Mouse (Mus musculus) forebrain, postnatal 0 days (tissue): ENCODE measurements around the gene Nsg2. TPM values are rescaled to one million over a fixed set of nuclear protein-coding genes. Genes with fewer than 3 reads are reported as not detected.
"Not testable (repeated sequence)": the region's sequence is repeated elsewhere in the genome, so short reads cannot be mapped to it uniquely, and the experiment has no call there.

ENCODE experiments used
- ATAC-seq: fragments of 200-750 bp; cut with Nextera tagmentation; 2 replicates; pipeline ENCODE4 v1.8.0; 2017; ENCODE audit warnings: mild to moderate bottlenecking, moderate library complexity
- DNase-seq: peaks from one replicate; pipeline ENCODE4 v3.0.0-alpha.2; 2015
- H3K27ac ChIP-seq: fragments of 300-500 bp; sonication (generic); 2 replicates; pipeline ENCODE4 v1.5.1; 2014; ENCODE audit warnings: low read depth, mild to moderate bottlenecking, antibody characterized with exemption, low read length, moderate library complexity, mixed read lengths
- H3K27me3 ChIP-seq: fragments of 300-500 bp; sonication (generic); 2 replicates; pipeline ENCODE4 v1.6.1; 2014; ENCODE audit warnings: mild to moderate bottlenecking, low read length, mixed read lengths; ENCODE audit not compliant: insufficient read depth
- H3K36me3 ChIP-seq: fragments of 300-500 bp; sonication (generic); 2 replicates; pipeline ENCODE4 v1.6.1; 2014; ENCODE audit warnings: mild to moderate bottlenecking, moderate library complexity; ENCODE audit not compliant: insufficient read depth
- H3K4me1 ChIP-seq: fragments of 300-500 bp; sonication (generic); 2 replicates; pipeline ENCODE4 v1.6.1; 2014; ENCODE audit warnings: antibody characterized with exemption; ENCODE audit not compliant: insufficient read depth
- H3K4me2 ChIP-seq: fragments of 300-500 bp; sonication (generic); 2 replicates; pipeline ENCODE4 v1.6.1; 2014; ENCODE audit warnings: low read depth, mild to moderate bottlenecking, moderate library complexity
- H3K4me3 ChIP-seq: fragments of 300-500 bp; sonication (generic); 2 replicates; pipeline ENCODE4 v1.5.1; 2014; ENCODE audit warnings: low read depth, low read length, mixed read lengths
- H3K9ac ChIP-seq: fragments of 300-500 bp; sonication (generic); 2 replicates; pipeline ENCODE4 v1.6.1; 2014; ENCODE audit warnings: mild to moderate bottlenecking
- H3K9me3 ChIP-seq: fragments of 300-500 bp; sonication (generic); 2 replicates; pipeline ENCODE4 v1.6.1; 2016; ENCODE audit warnings: low read length
- CTCF ChIP-seq: sonication (generic); IDR thresholded peaks from 2 replicates; pipeline ENCODE4 v1.5.1; 2016; ENCODE audit warnings: antibody characterized with exemption, control low read depth, low read depth
- WGBS: fragments of 180-500 bp; shearing (Covaris S2); extraction: QIAGEN DNeasy Blood & Tissue Kit; methylation state at CpG from one replicate; pipeline ENCODE4 v1.1.7; 2014; 5-methylcytosine and 5-hydroxymethylcytosine counted together
- polyA plus RNA-seq: library from polyadenylated mRNA; unstranded; fragments of >200 nt; fragmentation: Nextera tagmentation; extraction: Ambion mirVana; gene quantifications from 2 replicates; pipeline ENCODE4 v1.2.1, GENCODE M21; 2015
- total RNA-seq: library from RNA; depleted of rRNA; stranded (reverse); fragments of >200 nt; gene quantifications from 2 replicates; pipeline ENCODE4 v1.2.3, GENCODE M21; 2014

Gene Nsg2
- total and polyA plus RNA-seq, 2 experiments from 2014 or later = 742 to 1,434 TPM

DNA sequence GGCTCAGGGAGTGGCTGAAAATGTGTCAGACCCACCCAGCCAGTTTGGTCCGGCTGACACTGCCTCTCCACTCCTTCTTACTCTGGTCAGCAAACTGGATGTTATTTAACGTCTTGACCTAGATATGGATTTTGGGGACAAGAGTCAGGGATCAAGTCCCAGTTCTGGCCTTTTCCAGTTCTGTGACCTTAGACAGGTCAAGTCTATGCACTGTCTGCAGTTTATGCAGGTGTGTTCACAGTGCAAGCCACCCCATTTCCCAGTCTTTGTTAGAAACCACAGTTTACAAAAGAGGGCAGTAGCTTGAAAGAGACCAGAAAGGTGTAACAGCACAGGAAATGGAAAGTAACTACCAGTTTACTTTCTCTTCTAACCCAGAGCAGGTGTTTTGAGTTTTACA lies 547 bp upstream of the Nsg2 start:
- Histone ChIP-seq H3K9me3 (no peaks in the 10 kb centered on the region), H3K4me1 (peaks cover 21% of the 10 kb centered on the region; the same call in 1 of the 2 replicates), H3K27ac (peak overlapping the region; percentile 92), H3K36me3 (peaks cover 13% of the 10 kb centered on the region), H3K4me3 (peak overlapping the region; percentile 46), H3K27me3 (no peaks in the 10 kb centered on the region), H3K4me2 (peak overlapping the region; percentile 46), H3K9ac (peak overlapping the region; percentile 71; the same call in 1 of the 2 replicates)
- DNase-seq = peak; percentile 39
- no peak for ATAC-seq
- TF ChIP-seq CTCF = no peak
- 58% methylated on average over 2 of the region's 2 CpGs for WGBS

DNA sequence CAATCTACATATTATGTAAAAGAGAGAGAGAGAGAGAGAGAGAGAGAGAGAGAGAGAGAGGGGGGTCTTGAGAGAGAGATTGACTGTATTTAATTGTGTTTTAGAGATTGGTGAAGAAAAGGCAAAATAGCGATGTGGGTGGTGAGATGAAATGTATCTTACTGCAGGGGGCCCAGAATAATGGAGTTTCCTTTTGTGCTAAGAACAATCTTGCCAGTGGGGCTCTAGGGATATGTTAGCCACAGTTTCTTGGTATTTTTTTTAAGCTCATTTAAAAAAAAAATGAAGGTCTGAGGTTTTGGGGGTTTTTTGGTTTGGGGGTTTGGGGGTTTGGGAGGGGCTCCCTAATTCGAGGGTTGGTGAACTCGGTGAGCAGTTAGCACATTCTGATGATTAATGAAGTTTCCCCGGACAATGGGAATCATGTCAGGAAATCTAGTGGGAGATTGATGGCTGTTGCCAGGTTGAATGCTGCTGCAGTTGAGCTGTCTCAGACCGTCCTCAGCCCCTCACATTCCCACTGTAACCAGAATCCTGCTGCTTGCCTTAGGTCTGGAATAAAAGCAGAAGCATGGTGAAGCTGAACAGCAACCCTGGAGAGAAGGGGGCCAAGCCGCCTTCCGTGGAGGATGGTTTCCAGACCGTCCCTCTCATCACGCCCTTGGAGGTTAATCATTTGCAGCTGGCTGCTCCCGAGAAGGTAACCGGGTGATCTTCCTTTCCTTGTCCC lies 1.1 kb downstream of the Nsg2 start:
- peaks cover 25% of the 10 kb centered on the region for H3K36me3 ChIP-seq
- DNase-seq = peak; percentile 71
- ATAC-seq = peak; percentile 38; the same call in 1 of the 2 replicates
- WGBS = 3% methylated on average over 11 of the region's 11 CpGs
- peak overlapping the region; percentile 71 for H3K9ac ChIP-seq
- H3K4me3 ChIP-seq = peak overlapping the region; percentile 46
- peak; percentile 24; the same call in 1 of the 2 replicates for TF ChIP-seq CTCF
- peak overlapping the region; percentile 92 for H3K27ac ChIP-seq
- no peaks in the 10 kb centered on the region for H3K27me3 ChIP-seq
- H3K9me3 ChIP-seq = no peaks in the 10 kb centered on the region
- H3K4me1 ChIP-seq = peaks cover 21% of the 10 kb centered on the region; the same call in 1 of the 2 replicates
- peak overlapping the region; percentile 75 for H3K4me2 ChIP-seq

DNA sequence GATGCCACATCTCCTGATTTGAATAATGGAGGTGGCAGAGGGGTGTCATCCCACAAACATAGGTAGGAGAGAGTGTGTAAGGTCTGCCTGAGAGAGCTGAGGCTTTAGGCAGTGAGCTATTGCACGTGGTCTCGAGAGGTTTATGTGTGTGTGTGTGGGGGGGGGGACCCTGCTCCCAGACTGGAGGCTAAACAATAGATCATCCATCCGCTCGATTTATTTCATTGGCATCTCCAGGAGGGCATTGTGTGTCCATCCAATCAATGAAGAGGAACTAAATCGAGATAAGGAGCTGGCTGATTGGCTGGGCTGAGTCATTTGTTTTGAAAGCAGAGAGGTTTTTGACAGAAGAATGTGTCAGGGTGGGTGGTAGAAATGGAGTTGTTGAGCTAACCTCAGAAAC lies 2.4 kb downstream of the Nsg2 start:
- DNase-seq (peak; percentile 85), ATAC-seq (peak; percentile 76)
- Histone ChIP-seq H3K27ac (peak overlapping the region; percentile 92), H3K36me3 (peaks cover 35% of the 10 kb centered on the region), H3K4me2 (peak overlapping the region; percentile 75), H3K4me3 (peak overlapping the region; percentile 46), H3K9ac (peak overlapping the region; percentile 71), H3K4me1 (peaks cover 21% of the 10 kb centered on the region; the same call in 1 of the 2 replicates), H3K27me3 (no peaks in the 10 kb centered on the region), H3K9me3 (0 out of 2 replicates have a peak, but pooled peaks cover 6% of the 10 kb centered on the region)
- no peak for TF ChIP-seq CTCF
- 1% methylated on average over 5 of the region's 5 CpGs for WGBS

DNA sequence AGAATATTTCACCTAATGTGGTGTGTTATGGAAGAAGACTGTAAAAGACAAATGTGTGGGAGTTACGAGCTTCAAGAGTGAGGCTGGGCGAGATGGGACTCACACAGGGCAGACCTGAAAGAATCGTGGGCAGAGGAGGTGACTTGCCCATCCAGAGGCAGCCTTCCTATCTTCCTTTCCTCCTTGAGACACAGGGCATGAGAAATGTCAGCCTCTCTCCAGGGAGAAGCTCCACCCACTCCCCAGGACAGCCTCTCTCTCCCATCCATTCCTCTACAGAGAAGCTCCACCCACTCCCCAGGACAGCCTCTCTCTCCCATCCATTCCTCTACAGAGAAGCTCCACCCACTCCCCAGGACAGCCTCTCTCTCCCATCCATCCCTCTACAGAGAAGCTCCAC lies 7.8 kb downstream of the Nsg2 start:
- 85% methylated on average over 3 of the region's 3 CpGs for WGBS
- not testable (repeated sequence) for H3K9me3 ChIP-seq, H3K27me3 ChIP-seq, ATAC-seq, DNase-seq, H3K4me3 ChIP-seq
- 0 out of 2 replicates have a peak overlapping the region, but pooled peaks have one; percentile 28 for H3K9ac ChIP-seq
- 0 out of 2 replicates have a peak overlapping the region, but pooled peaks have one; percentile 82 for H3K27ac ChIP-seq
- peaks cover 40% of the 10 kb centered on the region for H3K36me3 ChIP-seq
- H3K4me1 ChIP-seq = peaks cover 40% of the 10 kb centered on the region
- peak overlapping the region; percentile 38; the same call in 1 of the 2 replicates for H3K4me2 ChIP-seq

DNA sequence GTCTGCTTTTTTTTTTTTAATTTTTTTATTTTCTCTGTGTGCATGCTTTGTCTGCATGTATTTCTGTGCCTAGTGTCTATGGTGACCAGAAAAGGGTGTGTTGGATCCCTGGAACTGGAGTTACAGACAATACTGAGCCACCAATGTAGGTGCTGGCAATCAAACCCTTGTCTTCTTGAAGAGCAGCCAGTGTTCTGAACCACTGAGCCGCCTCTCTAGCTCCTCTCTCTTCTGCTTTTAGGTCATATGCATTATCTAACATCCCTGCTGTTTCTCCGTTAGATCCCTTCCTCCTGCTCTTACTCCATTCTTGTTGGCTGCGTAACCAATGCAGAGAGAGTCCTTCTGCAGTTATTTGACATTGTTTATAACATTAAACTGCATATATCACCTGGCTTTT lies 8.6 kb downstream of the Nsg2 start:
- H3K9ac ChIP-seq = peak overlapping the region; percentile 28; the same call in 1 of the 2 replicates
- H3K27ac ChIP-seq = peak overlapping the region; percentile 82
- peaks cover 32% of the 10 kb centered on the region for H3K4me1 ChIP-seq
- no peak for DNase-seq
- TF ChIP-seq CTCF = no peak
- ATAC-seq = peak; percentile 3; the same call in 1 of the 2 replicates
- H3K36me3 ChIP-seq = peaks cover 39% of the 10 kb centered on the region
- H3K9me3 ChIP-seq = 0 out of 2 replicates have a peak, but pooled peaks cover 6% of the 10 kb centered on the region
- WGBS = 41% methylated on average over 3 of the region's 3 CpGs
- peak overlapping the region; percentile 38 for H3K4me2 ChIP-seq
- peak overlapping the region; percentile 12; the same call in 1 of the 2 replicates for H3K4me3 ChIP-seq
- H3K27me3 ChIP-seq = no peaks in the 10 kb centered on the region

DNA sequence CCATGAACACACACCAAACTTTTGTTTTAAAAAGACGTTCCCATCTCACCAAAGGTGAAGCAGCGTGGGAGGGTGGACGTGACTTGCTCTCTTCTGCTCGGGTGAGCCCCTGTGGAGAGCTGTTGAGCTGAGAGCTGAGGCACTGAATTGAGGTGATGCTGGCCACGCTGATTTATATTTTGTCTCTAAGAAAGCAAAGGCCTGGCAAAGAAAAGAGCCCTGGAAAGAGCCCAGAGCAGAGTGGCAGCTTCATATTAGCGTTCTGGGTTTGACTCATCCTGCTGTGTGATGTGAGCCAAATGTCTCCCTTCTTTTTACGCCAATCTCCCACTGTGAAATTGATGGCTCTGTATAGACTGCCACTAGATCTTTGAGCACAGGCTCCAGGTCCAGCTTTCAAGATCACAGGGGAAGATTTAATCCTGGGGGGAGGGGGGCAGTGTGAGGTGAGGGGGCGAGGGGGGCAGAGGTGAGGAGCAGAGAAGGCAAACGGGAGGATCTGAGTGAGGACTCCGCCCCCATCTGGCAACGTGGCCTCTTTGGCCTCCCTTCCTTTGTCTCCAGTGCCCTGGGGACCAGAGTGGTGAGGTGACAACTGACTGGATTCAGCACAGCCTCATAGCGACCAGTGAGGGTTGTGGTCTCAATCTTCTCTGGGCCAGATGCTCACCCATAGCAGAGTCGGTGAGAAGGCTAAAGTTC lies 9.8 kb downstream of the Nsg2 start:
- TF ChIP-seq CTCF = no peak
- Histone ChIP-seq H3K27ac (peak overlapping the region; percentile 82), H3K4me2 (peak overlapping the region; percentile 38), H3K27me3 (no peaks in the 10 kb centered on the region), H3K36me3 (peaks cover 31% of the 10 kb centered on the region), H3K9me3 (0 out of 2 replicates have a peak, but pooled peaks cover 6% of the 10 kb centered on the region), H3K4me3 (no peak overlapping the region), H3K4me1 (peaks cover 32% of the 10 kb centered on the region), H3K9ac (peak overlapping the region; percentile 22)
- ATAC-seq (peak; percentile 67), DNase-seq (peak; percentile 66)
- 7% methylated on average over 13 of the region's 13 CpGs for WGBS
